Mouse (Mus musculus): ENCODE data around the gene Gcsam.
A peak's percentile ranks its signal among the peaks of the same experiment; 100 is the strongest.

DNA sequence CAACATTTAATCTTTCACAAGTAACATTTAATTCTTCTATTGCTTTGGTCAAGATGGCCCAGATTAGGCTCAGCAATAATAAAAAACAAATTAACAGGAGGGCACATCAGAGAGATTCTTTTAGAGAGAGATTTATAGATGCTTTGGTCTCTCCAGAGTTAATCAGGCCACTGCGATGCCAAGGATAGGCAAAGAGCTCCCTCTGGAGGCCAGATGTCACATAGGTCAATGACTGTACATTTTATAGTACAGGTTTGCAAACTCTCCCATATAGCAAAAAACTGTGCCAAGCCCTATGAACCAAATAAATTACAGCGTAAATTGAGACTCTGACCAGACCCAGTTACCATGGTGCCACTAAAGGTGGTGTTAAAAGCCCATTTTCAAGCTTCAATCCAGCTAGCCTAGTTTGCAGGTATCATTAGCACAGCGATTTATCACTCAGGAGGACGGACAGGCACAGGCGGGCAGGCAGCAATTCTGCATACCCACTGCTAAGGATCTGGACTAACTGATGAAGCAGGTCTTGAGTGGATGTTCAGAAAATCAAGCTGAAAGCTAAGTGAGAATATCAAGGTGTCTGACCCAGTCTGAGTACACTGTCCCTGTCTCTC lies 20.3 kb downstream of the Gcsam start:
- TF ChIP-seq POLR2A (IDR thresholded peaks at IDR 0.05; ENCODE audit: borderline replicate concordance, extremely low read depth, insufficient read depth, insufficient read length, poor library complexity, severe bottlenecking), result no peak
- peak; percentile 80; the same call in 1 of the 2 replicates for TF ChIP-seq CTCF (IDR thresholded peaks at IDR 0.05; ENCODE audit: borderline replicate concordance, extremely low read depth, insufficient read depth, insufficient read length)
